Mouse (Mus musculus): Measurements from ENCODE around the gene Plekhg2. TPM values are rescaled to one million over a fixed set of nuclear protein-coding genes. Genes with fewer than 3 reads are reported as not detected.
A peak's percentile ranks its signal among the peaks of the same experiment; 100 is the strongest.

Gene Plekhg2
- polyA plus RNA-seq, 1 experiment from 2014 or later = 96.9 TPM

DNA sequence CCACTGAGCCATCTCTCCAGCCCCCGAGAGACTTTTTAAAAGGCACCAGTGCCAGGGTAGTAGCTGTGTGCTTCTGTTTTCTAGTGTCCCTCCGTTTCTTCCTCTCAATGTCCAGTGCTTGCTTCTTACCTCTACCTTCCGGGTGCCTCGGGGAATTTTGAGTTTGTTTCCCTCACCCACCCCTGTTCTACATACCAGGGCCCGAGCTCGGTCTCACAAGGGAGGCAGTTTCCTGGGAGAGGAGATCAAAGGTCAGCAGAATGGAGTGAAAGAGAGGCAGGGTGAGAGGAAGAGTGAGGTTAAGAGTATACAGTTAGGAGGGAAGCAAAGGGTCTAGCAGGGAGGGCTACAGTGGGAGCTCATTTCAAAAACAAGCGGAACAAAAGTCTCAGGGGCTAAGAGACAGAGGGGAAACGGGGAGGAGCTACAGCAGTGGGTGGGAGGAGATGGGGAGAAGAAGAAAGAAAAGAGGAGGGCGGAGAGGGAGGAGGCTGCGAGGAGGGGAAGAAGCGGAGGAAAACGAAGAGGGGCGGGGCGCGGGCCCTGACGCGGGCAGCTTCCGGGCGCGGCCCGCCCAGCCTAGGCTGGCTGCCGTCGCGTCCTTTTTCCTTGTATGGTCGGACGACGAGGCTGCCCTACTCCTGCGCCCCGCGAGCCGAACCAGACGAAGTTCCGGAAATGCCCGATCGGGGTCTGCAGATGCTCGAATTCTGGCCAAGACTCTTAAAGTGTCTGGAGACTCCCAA is 3.0 kb upstream of the Plekhg2 start:
- 1% methylated on average over 36 of the region's 36 CpGs for WGBS
- Histone ChIP-seq H3K9ac (replicated peaks) (peak overlapping the region; percentile 62), H3K4me2 (peak overlapping the region; percentile 78), H3K27ac (peak overlapping the region; percentile 99), H3K9me3 (no peaks in the 10 kb centered on the region), H3K27me3 (no peaks in the 10 kb centered on the region), H3K4me1 (replicated peaks) (peaks cover 55% of the 10 kb centered on the region), H3K36me3 (peaks cover 9% of the 10 kb centered on the region), H3K4me3 (replicated peaks) (peak overlapping the region; percentile 41)
- ATAC-seq (ENCODE audit: insufficient number of reproducible peaks, insufficient read depth, low FRiP score, low TSS enrichment, low read depth) = peak; percentile 43

- peaks cover 59% of the 10 kb centered on the region for H3K4me1 ChIP-seq (replicated peaks)
- H3K9me3 ChIP-seq = no peaks in the 10 kb centered on the region
- no peak for ATAC-seq (ENCODE audit: insufficient number of reproducible peaks, insufficient read depth, low FRiP score, low TSS enrichment, low read depth)
- WGBS = 73% methylated on average over 10 of the region's 10 CpGs
- no peaks in the 10 kb centered on the region for H3K27me3 ChIP-seq
- H3K36me3 ChIP-seq = peaks cover 16% of the 10 kb centered on the region
- H3K9ac ChIP-seq (replicated peaks) = no peak overlapping the region
- peak overlapping the region; percentile 99 for H3K27ac ChIP-seq
- no peak overlapping the region for H3K4me3 ChIP-seq (replicated peaks)
- H3K4me2 ChIP-seq = peak overlapping the region; percentile 78; the same call in 1 of the 2 replicates
Observed at GRCm38 (mm10) chr7:28374647-28375046, 2.2 kb upstream of the Plekhg2 start.

DNA sequence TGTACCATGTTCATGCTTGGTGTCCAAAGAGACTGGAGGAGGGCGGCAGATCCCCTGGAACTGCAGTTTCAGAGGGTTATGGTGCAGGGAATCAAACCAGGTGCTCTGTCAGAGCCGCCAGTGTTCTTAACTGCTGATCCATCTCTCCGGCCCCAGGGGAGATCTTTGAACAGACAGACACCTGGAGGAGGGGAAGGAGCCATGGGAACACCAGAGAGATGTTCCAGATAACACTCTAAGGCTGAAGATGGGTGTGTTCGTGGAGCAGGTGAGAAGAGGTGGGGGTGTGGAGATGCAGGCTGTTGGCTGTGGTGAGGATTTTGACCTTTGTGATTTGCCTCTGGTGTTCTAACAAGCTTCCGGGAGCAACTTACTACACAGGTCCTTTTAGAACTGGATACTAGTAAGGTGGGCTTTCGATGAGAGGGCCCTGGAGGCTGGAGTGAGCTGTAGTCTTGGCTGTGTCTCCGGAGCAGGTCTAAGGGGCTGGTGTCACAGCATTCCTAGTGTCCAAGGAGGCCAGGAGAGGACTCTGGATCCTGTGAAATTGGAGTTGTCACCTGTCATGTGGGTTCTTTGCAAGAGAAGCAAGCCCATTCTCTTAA is 1.6 kb upstream of the Plekhg2 start:
- no peaks in the 10 kb centered on the region for H3K9me3 ChIP-seq
- H3K4me2 ChIP-seq = peak overlapping the region; percentile 10; the same call in 1 of the 2 replicates
- peaks cover 23% of the 10 kb centered on the region for H3K36me3 ChIP-seq
- 81% methylated on average over 7 of the region's 7 CpGs for WGBS
- H3K27me3 ChIP-seq = no peaks in the 10 kb centered on the region
- ATAC-seq (ENCODE audit: insufficient number of reproducible peaks, insufficient read depth, low FRiP score, low TSS enrichment, low read depth) = no peak
- H3K9ac ChIP-seq (replicated peaks) = no peak overlapping the region
- peaks cover 57% of the 10 kb centered on the region for H3K4me1 ChIP-seq (replicated peaks)
- H3K4me3 ChIP-seq (replicated peaks) = 0 out of 2 replicates have a peak overlapping the region, but pooled peaks have one; percentile 3
- H3K27ac ChIP-seq = peak overlapping the region; percentile 99

DNA sequence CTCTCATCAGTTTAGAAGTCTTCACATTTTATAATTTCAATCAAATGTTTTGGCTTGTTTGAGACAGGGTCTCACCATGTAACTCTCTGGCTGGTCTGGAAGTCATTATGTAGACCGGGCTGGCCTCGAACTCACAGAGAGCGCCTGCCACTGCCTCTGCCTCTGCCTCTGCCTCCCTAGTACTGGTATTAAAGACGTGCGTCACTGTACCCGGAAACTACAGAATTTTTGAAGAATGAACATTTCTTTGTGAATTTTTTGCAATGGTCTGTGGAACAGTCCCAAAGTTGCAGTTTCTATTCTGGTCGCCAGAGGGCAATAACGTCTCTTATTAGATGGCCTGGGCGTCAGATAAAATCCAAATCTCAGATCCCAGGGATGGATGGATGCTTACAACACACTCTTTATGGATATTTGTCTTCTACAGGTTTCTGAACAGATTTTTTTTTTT is 757 bp upstream of the Plekhg2 start:
- H3K27ac ChIP-seq = peak overlapping the region; percentile 85
- peak overlapping the region; percentile 84 for H3K4me3 ChIP-seq (replicated peaks)
- H3K4me1 ChIP-seq (replicated peaks) = peaks cover 50% of the 10 kb centered on the region
- peaks cover 31% of the 10 kb centered on the region for H3K36me3 ChIP-seq
- no peaks in the 10 kb centered on the region for H3K27me3 ChIP-seq
- under 1% methylated on average over 9 of the region's 9 CpGs for WGBS
- peak overlapping the region; percentile 52 for H3K4me2 ChIP-seq
- H3K9ac ChIP-seq (replicated peaks) = 0 out of 2 replicates have a peak overlapping the region, but pooled peaks have one; percentile 28
- ATAC-seq (ENCODE audit: insufficient number of reproducible peaks, insufficient read depth, low FRiP score, low TSS enrichment, low read depth) = peak; percentile 1; the same call in 1 of the 2 replicates
- H3K9me3 ChIP-seq = no peaks in the 10 kb centered on the region

DNA sequence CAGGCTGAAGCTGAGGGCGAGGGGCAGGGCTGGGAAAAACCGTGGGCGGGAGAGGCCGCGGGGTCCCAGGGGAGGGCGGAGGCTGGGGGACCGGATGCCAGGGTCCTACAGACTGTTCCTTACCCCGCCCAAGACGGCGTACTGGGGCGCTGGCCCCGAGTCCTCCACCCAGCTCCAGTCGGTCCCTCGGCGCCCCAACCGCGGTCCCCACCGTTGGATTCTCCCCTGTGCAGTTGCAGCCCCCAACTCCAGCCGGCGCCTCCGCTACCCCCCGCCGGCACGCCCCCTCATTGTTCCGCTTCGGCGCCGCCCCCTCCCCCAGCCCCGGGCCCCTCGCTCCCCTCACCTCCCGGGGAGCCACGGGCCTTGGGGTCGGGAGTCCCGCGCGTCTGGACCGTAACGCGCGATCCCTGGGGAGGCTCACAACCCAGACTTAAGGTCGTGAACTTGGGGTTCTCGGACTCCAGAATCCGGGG is 847 bp downstream of the Plekhg2 start:
- Histone ChIP-seq H3K4me1 (replicated peaks) (peaks cover 35% of the 10 kb centered on the region), H3K27me3 (no peaks in the 10 kb centered on the region), H3K4me2 (peak overlapping the region; percentile 98), H3K4me3 (replicated peaks) (peak overlapping the region; percentile 84), H3K9ac (replicated peaks) (peak overlapping the region; percentile 91), H3K27ac (peak overlapping the region; percentile 95), H3K9me3 (no peaks in the 10 kb centered on the region), H3K36me3 (peaks cover 39% of the 10 kb centered on the region)
- 0% methylated on average over 43 of the region's 43 CpGs for WGBS
- peak; percentile 4; the same call in 1 of the 2 replicates for ATAC-seq (ENCODE audit: insufficient number of reproducible peaks, insufficient read depth, low FRiP score, low TSS enrichment, low read depth)

GRCm38 (mm10) chr7:28370977-28371513 is 1.4 kb downstream of the Plekhg2 start:
- H3K4me1 ChIP-seq (replicated peaks) = peaks cover 29% of the 10 kb centered on the region
- H3K27ac ChIP-seq = peak overlapping the region; percentile 95
- peak overlapping the region; percentile 84 for H3K4me3 ChIP-seq (replicated peaks)
- WGBS = 8% methylated on average over 11 of the region's 11 CpGs
- H3K9ac ChIP-seq (replicated peaks) = peak overlapping the region; percentile 91
- ATAC-seq (ENCODE audit: insufficient number of reproducible peaks, insufficient read depth, low FRiP score, low TSS enrichment, low read depth) = no peak
- H3K36me3 ChIP-seq = peaks cover 44% of the 10 kb centered on the region
- H3K27me3 ChIP-seq = no peaks in the 10 kb centered on the region
- H3K4me2 ChIP-seq = peak overlapping the region; percentile 98
- no peaks in the 10 kb centered on the region for H3K9me3 ChIP-seq

DNA sequence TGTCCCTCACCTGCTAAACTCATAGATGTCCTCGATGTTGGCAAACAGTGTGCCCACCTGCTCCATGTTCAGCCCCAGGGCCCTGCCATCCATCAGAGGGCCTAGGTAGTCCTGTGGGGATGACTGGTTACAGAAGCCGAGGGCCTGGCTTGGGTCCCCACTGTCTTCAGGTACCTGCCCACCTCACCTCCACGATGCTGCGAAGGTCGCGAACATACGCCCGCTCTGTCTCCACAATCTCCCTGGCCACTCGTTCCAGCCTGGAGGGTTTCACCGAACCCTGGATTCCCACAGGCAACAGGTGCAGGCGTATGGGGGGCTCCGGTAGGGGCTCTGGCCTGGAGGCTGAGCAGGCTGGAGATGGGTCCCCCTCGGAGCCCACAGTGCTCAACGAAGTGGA is 2.3 kb downstream of the Plekhg2 start:
- peak overlapping the region; percentile 91 for H3K9ac ChIP-seq (replicated peaks)
- peak overlapping the region; percentile 84 for H3K4me3 ChIP-seq (replicated peaks)
- H3K27ac ChIP-seq = no peak overlapping the region
- ATAC-seq (ENCODE audit: insufficient number of reproducible peaks, insufficient read depth, low FRiP score, low TSS enrichment, low read depth) = no peak
- no peaks in the 10 kb centered on the region for H3K9me3 ChIP-seq
- peaks cover 54% of the 10 kb centered on the region for H3K36me3 ChIP-seq
- H3K4me2 ChIP-seq = peak overlapping the region; percentile 98
- 94% methylated on average over 14 of the region's 14 CpGs for WGBS
- H3K27me3 ChIP-seq = no peaks in the 10 kb centered on the region
- peaks cover 27% of the 10 kb centered on the region for H3K4me1 ChIP-seq (replicated peaks)

- Histone ChIP-seq H3K4me1 (replicated peaks) (peaks cover 19% of the 10 kb centered on the region), H3K4me2 (no peak overlapping the region), H3K27me3 (no peaks in the 10 kb centered on the region), H3K27ac (no peak overlapping the region), H3K9ac (replicated peaks) (no peak overlapping the region), H3K4me3 (replicated peaks) (no peak overlapping the region), H3K36me3 (peaks cover 70% of the 10 kb centered on the region), H3K9me3 (no peaks in the 10 kb centered on the region)
- WGBS = 96% methylated on average over 16 of the region's 16 CpGs
- ATAC-seq (ENCODE audit: insufficient number of reproducible peaks, insufficient read depth, low FRiP score, low TSS enrichment, low read depth) = no peak
Observed at GRCm38 (mm10) chr7:28368276-28368920, 4.0 kb downstream of the Plekhg2 start.

DNA sequence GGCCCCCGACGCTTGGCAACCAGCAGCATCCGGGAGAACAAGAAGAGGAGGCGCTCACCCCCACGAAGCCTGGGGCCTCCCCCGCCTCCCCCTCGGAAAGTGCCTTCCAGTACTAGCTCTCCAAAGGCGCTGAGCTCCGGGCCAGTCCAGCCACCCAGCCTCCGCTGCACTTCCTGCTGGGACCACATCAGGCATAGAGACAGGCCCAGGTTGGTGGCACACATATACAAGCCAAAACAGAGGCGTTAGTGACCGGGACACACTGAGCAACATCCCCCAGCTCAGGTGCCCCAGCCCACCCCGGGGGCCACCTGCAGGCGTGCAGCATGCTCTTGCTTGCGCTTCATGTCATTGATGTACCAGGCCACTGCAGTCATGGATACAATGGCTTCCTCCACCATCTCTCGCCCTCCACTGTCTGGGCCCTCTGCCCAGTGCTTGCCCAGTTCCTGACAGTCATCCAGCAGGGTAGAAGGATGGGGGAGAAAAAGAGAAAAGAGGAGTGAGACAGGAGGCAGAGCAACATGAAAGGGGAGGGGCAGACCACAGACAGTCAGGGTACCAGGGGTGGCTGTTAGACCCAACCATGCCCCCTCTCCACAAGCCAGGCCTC is 4.6 kb downstream of the Plekhg2 start:
- WGBS = 93% methylated on average over 16 of the region's 16 CpGs
- H3K27me3 ChIP-seq = no peaks in the 10 kb centered on the region
- peaks cover 19% of the 10 kb centered on the region for H3K4me1 ChIP-seq (replicated peaks)
- H3K4me3 ChIP-seq (replicated peaks) = no peak overlapping the region
- no peak overlapping the region for H3K4me2 ChIP-seq
- peaks cover 74% of the 10 kb centered on the region for H3K36me3 ChIP-seq
- no peaks in the 10 kb centered on the region for H3K9me3 ChIP-seq
- no peak overlapping the region for H3K9ac ChIP-seq (replicated peaks)
- no peak for ATAC-seq (ENCODE audit: insufficient number of reproducible peaks, insufficient read depth, low FRiP score, low TSS enrichment, low read depth)
- no peak overlapping the region for H3K27ac ChIP-seq

DNA sequence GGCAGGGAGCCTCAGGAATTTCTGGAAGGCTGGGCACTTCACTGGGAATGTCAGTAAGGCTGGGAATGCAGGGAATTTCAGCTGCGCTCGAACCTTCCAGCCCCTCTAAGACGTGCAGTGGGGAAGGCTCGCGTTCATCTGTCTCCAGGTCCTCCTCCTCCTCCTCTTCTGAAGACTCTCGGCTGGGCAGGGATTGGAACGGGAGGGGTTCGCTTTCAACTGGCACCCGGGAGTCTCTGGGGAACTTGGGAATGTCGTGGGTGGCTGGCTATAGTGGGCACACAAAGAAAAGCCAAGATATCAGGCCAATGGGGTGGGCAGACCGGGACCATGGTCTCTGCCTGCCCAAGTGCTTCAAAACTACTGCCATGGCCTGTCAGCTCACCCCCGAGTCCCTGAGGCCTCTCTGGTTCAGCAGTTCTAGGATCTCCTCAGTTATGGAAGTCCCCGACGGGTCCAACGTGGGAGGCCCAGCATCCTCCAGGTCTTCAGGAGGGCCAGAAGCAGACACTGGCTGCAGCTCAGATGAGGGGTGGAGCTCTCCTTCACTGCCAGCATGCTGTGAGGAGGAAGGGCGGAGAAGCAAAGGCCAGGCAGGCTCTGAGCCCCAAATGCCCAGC is 9.8 kb downstream of the Plekhg2 start:
- Histone ChIP-seq H3K4me2 (no peak overlapping the region), H3K4me1 (replicated peaks) (peaks cover 15% of the 10 kb centered on the region), H3K36me3 (peaks cover 89% of the 10 kb centered on the region), H3K9ac (replicated peaks) (no peak overlapping the region), H3K4me3 (replicated peaks) (no peak overlapping the region), H3K27ac (no peak overlapping the region), H3K27me3 (no peaks in the 10 kb centered on the region), H3K9me3 (no peaks in the 10 kb centered on the region; the same call in none of the 2 replicates)
- ATAC-seq (ENCODE audit: insufficient number of reproducible peaks, insufficient read depth, low FRiP score, low TSS enrichment, low read depth) = no peak
- 92% methylated on average over 16 of the region's 16 CpGs for WGBS
